ENCODE assay signal across 21 mouse cellular contexts in the genomic region with DNA sequence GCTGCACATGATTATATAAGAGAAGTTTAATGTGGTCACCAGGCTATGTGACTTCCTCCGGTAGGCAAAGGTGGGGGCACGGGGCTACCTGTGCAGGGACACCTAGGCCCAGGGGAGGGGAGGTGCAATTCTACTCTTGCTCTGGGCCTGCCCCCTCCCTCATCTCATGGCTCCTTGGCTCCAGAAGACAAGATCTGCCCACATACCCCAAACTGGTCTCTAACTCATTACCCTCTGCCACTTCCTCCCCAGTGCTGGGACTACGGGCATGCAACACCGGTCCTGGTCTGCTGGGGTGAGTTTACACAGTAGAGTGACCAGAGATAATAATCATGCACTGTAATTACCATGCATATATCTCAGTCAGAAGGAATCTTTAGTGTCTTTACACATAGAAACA.
DNase-seq lines count a peak whose midpoint lies in the region; ATAC-seq lines count a peak whose summit lies in the region.
"Had no signal": no experiment of that assay in that cellular context is flagged by ENCODE, and none has a peak within 500 bp of the region (broad histone marks: within the 10 kb centered on the region; RNA-seq: fewer than 3 reads in every experiment).

No protein-coding gene starts in this region.

- ATAC-seq in common myeloid progenitor, adult 5-6 weeks (replicated peaks; ENCODE audit: low read depth, poor library complexity, severe bottlenecking), result 0 out of 2 replicates have a peak, but pooled peaks have one; percentile 13
- 0 out of 2 replicates have a peak, but pooled peaks have one; percentile 4 for ATAC-seq in granulocyte monocyte progenitor cell, adult 5-6 weeks (replicated peaks; ENCODE audit: poor library complexity, severe bottlenecking)
- ATAC-seq in monocyte, adult 5-6 weeks (replicated peaks; ENCODE audit: insufficient number of reproducible peaks, low FRiP score, low TSS enrichment, poor library complexity, severe bottlenecking), result 0 out of 2 replicates have a peak, but pooled peaks have one; percentile 27
- ATAC-seq in forebrain, embryonic 11.5 days (replicated peaks; ENCODE audit: low FRiP score), result no peak
- ATAC-seq: forebrain, embryonic 13.5 days; forebrain, embryonic 15.5 days; forebrain, postnatal 0 days had no signal

- H3K27ac ChIP-seq in forebrain, embryonic 11.5 days (ENCODE audit: low read depth, low read length), result no peak overlapping the region
- H3K27ac ChIP-seq: embryonic facial prominence, embryonic 13.5 days; embryonic facial prominence, embryonic 15.5 days; forebrain, embryonic 10.5 days; forebrain, embryonic 13.5 days; forebrain, embryonic 15.5 days had no signal

- 79% methylated on average over 4 of the region's 4 CpGs for whole genome bisulfite sequencing in forebrain, embryonic 11.5 days

- H3K27me3 ChIP-seq in forebrain, embryonic 11.5 days (ENCODE audit: control insufficient read depth, insufficient read depth, low read length), result no peaks in the 10 kb centered on the region
- H3K27me3 ChIP-seq: embryonic facial prominence, embryonic 13.5 days; forebrain, embryonic 13.5 days; forebrain, embryonic 15.5 days had no signal

- H3K9me3 ChIP-seq in forebrain, embryonic 11.5 days (ENCODE audit: control insufficient read depth, low read length), result no peaks in the 10 kb centered on the region
- H3K9me3 ChIP-seq: embryonic facial prominence, embryonic 13.5 days; embryonic facial prominence, embryonic 15.5 days; forebrain, embryonic 10.5 days; forebrain, embryonic 13.5 days; forebrain, embryonic 15.5 days had no signal

- no peak overlapping the region for H3K9ac ChIP-seq in forebrain, embryonic 11.5 days (ENCODE audit: low read length)
- H3K9ac ChIP-seq: embryonic facial prominence, embryonic 13.5 days; embryonic facial prominence, embryonic 15.5 days; forebrain, embryonic 13.5 days; forebrain, embryonic 15.5 days; forebrain, postnatal 0 days had no signal

- no peak overlapping the region for H3K4me3 ChIP-seq in forebrain, embryonic 11.5 days (ENCODE audit: low read depth, low read length)
- H3K4me3 ChIP-seq: embryonic facial prominence, embryonic 13.5 days; embryonic facial prominence, embryonic 15.5 days; erythroblast, embryonic 14.5 days; forebrain, embryonic 10.5 days; forebrain, embryonic 13.5 days; forebrain, embryonic 15.5 days had no signal

- H3K36me3 ChIP-seq in forebrain, embryonic 11.5 days (ENCODE audit: control insufficient read depth, insufficient read depth, low read length), result no peaks in the 10 kb centered on the region
- H3K36me3 ChIP-seq: embryonic facial prominence, embryonic 13.5 days; embryonic facial prominence, embryonic 15.5 days; forebrain, embryonic 10.5 days; forebrain, embryonic 15.5 days had no signal

- no peak for DNase-seq in forebrain, embryonic 11.5 days (ENCODE audit: low spot score)
- DNase-seq in cerebellum, adult 18-20 months, result no peak
- DNase-seq: adrenal gland, adult 2 months; adrenal gland, postnatal 10 days; adrenal gland, postnatal 25 days; cerebellum, adult 11 months; cerebellum, adult 2 months; cerebellum, adult 9-10 months; cerebellum, postnatal 10 days; cerebellum, postnatal 25 days; embryo, embryonic 11 days; forebrain, postnatal 0 days had no signal

- H3K4me1 ChIP-seq in forebrain, embryonic 11.5 days (replicated peaks; ENCODE audit: control insufficient read depth, insufficient read depth, low read length), result no peaks in the 10 kb centered on the region
- H3K4me1 ChIP-seq: embryonic facial prominence, embryonic 15.5 days; forebrain, embryonic 13.5 days; forebrain, embryonic 15.5 days had no signal

- H3K4me2 ChIP-seq in forebrain, embryonic 11.5 days (ENCODE audit: low read depth, low read length, severe bottlenecking), result no peak overlapping the region
- H3K4me2 ChIP-seq: embryonic facial prominence, embryonic 13.5 days; embryonic facial prominence, embryonic 15.5 days; forebrain, embryonic 13.5 days; forebrain, embryonic 15.5 days had no signal
